Mouse (Mus musculus) lung, adult 10 weeks (tissue): Measurements from ENCODE around the gene Map3k3. TPM values are rescaled to one million over a fixed set of nuclear protein-coding genes. Genes with fewer than 3 reads are reported as not detected.

Experiments used
- polyA plus RNA-seq: library from polyadenylated mRNA; stranded (reverse); fragments of 350-450 nt; fragmentation: Illumina TruSeq; extraction: RNeasy Lipid Tissue Mini Kit (QIAGEN cat#74804); gene quantifications from one replicate; pipeline ENCODE4 v1.2.3, GENCODE M21; 2014; ENCODE audit warnings: low read depth, low replicate concordance; ENCODE audit not compliant: insufficient read depth

Gene Map3k3
- 22.5 TPM for polyA plus RNA-seq

DNA sequence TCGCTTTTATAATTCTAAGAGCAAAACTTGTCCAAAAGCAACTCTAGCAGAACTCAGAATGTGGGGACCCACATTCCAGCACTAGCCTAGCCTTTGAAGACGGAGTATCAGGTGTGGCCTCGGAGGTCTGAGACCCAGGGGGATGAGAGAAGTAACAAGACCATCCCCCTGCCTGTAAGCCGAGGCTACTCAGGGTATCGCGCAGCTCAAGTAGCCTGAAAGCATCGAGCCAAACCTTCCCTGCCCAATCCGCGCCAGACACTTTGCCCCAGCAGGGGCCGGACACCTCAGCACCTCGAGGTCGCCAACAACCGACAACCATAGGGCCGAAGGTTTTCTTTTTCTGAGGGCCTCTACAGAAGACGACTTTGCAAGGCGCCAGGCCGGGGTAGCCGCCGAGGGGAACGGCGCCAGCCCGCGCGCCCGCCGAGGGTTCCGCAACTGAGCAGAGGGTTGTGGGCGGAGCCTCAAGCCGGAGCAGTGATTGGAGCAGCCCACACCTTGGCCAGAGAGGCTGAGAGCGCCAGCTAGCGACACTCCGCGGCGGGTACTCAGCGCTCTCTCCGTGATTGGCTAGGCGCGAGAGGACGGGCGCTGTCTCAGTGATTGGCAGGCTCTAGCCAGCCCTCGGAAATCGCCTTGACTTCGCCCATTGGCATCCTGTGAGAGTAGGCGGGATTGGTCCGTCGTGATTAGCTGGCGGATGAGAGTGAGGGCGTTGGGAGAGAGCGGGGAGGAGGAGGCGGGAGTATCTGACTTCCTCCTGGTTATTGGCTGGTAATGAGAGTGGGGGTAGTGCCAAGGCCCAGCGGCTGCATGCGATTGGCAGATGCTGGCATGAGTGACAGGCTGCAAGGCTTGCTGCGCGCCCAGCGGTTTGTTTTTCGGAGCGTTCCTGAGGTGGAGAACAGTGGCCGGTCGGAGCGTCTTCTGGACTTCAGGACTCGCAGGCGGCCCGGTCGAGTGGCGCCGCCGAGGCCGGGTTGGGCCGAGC is at the start of gene Map3k3:
Map3k3 (plus strand) TSS at position 906 of the 994 bp plus-strand sequence.

DNA sequence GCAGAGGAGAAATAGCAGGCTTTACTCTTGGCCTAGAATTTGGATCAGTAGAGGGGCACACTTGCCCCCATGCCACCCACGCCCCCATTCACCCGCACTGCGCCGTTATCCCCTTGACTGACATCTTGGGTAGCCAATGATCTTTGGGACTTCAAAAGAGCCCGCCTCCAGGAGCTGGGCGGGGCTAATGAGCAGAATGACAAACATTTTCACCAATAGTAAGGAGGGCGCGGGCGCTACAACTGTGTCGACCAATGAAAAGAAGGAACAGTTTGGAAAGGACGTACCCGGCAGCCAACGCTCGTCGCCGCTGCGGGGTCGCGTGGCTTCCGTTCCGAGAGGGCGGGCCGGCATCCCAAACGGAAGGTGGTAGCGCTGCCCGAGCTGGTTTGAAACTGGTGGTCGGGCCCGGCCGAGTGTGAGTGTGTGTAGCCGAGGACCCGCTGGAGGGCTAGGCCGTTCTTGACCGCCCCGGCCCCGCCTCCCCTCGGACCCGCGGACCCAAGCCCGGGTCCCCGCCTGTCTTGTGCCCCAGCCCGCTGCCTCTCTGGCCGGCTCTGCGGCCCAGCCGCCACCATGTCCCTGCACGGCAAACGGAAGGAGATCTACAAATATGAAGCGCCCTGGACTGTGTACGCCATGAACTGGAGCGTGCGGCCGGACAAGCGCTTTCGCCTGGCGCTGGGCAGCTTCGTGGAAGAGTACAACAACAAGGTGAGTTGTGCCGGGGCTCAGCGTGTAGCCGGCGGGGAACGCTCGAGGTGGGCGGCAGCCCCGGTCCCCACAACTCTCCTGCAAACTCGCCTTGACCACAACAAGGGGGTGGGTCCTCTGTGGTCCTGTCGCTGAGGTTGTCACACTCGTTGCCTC is 47.6 kb upstream of the Map3k3 start, which contains the start of gene Dcaf7:
Dcaf7 (plus strand) TSS at position 325 of the 870 bp plus-strand sequence.

DNA sequence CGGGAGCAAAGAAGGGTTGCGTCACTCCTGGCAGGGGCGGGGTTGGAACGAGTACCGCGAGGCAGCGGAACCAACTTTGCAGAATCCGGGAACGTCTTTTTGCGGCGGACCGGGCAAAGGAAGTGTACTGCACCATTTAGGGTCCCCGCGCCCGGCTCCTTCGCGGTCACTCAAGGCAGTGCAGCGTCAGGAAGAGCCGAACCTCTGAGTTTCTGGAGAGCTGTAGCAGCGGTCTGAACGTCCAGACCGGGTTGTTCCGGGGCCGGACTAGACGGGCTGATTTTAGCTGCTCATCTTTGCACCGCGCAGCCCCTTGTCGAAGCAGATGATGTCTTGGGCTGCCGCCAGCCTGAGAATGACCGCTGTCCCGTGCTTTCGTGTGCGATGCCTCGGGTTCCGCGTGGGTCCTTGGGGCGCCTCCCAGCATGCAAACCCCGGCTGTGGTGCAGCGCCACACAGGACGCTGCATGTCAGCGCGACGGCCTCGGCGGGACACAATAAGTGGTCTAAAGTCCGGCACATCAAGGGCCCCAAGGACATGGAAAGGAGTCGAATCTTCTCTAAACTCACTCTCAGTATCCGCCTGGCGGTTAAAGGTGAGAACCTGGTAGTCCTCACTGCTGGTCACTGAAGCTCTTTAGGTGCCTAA is 18.4 kb upstream of the Map3k3 start, which contains the start of gene Taco1:
Taco1 (plus strand) TSS at position 139 of the 649 bp plus-strand sequence.

DNA sequence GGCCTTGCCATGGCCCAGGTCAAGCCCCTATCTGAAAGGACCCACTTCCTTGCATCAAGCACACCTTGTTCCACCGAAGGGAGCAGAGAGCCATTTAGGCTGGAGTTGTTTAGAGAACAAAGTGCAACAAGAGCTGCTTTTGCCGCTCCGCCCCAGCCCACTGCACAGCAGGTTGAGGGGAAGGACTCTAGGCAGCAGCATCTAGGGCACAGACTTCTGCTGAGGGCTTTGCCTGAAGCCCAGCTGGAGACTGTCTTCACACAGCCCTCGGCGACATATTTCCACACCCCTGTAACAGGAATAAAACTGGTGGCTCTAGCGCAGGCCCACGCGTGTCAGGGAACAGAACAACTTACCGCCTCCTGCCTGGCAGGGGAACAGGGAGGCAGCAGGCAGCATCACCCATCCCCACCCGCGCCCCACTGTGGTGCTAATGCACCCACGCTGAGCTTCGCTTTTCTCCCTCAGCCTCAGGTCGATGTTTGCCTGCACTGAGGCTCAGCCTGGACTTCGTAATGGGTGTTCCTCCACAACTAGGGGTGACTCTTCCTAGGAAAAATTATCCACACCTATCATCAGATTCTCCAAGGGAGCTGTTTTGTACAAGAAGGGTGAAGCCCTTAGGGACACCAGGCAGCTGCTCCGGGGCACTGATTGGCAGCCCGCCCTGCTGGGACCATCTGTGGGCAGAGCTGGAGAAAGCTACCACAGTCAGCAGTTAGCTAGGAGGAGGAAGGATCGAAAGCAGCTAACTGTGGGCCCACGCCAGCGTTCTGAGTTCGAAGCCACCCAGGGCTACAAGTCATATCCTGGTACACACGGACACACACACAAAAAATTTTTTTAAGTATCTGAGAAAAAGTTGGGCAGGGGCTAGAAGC is 76.7 kb downstream of the Map3k3 start, which contains the start of the genes Gm10840 and Limd2:
Gm10840 (plus strand) TSS at position 10 of the 881 bp plus-strand sequence.
Limd2 (minus strand) TSS at position 20 of the 881 bp plus-strand sequence.

DNA sequence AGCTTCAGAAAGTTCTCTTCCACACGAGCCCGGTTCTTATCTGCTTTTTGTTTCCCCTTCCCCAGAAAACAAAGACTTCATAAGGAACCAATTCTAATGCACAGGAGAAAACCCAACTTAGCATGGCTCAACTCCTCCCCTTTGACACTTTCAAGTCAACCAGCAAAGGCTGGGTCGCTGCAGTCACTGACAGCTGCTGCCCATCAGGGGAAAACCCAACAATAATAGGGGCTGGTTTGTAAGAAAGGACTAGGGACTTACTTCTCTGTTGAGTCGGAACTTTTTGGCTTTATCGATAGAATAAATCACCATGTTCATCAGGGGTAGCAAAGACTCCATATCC is 117.7 kb downstream of the Map3k3 start, which contains the start of gene Strada:
Strada (minus strand) TSS at position 46 of the 343 bp plus-strand sequence.

Other genes with a start within 250 kb of the Map3k3 start
- gene Cyb561, start 131.3 kb upstream of the Map3k3 start, polyA plus RNA-seq = 54.4 TPM
- gene Ace, start 116.7 kb upstream of the Map3k3 start, polyA plus RNA-seq = 174 TPM
- 0.71 TPM for gene Ace3, start 89.9 kb upstream of the Map3k3 start, polyA plus RNA-seq
- gene Kcnh6, start 76.5 kb upstream of the Map3k3 start, polyA plus RNA-seq = not detected
- gene Dcaf7, start 47.7 kb upstream of the Map3k3 start, polyA plus RNA-seq = 20.8 TPM
- gene Taco1, start 18.6 kb upstream of the Map3k3 start, polyA plus RNA-seq = 8.3 TPM
- not detected for gene Gm10840, start 76.2 kb downstream of the Map3k3 start, polyA plus RNA-seq
- gene Limd2, start 76.2 kb downstream of the Map3k3 start, polyA plus RNA-seq = 113 TPM
- gene Strada, start 117.6 kb downstream of the Map3k3 start, polyA plus RNA-seq = 9.7 TPM
- gene Ccdc47, start 131.7 kb downstream of the Map3k3 start, polyA plus RNA-seq = 52.1 TPM
- gene Ddx42, start 132.3 kb downstream of the Map3k3 start, polyA plus RNA-seq = 21.1 TPM
- 13.7 TPM for gene Ftsj3, start 171.5 kb downstream of the Map3k3 start, polyA plus RNA-seq
- 111 TPM for gene Psmc5, start 171.5 kb downstream of the Map3k3 start, polyA plus RNA-seq
- gene Smarcd2, start 188.4 kb downstream of the Map3k3 start, polyA plus RNA-seq = 48.5 TPM
- not detected for gene Tcam1, start 192.1 kb downstream of the Map3k3 start, polyA plus RNA-seq
- gene Gh, start 217.3 kb downstream of the Map3k3 start, polyA plus RNA-seq = not detected
- gene Cd79b, start 230.1 kb downstream of the Map3k3 start, polyA plus RNA-seq = 91.6 TPM